Mouse (Mus musculus): Measurements from ENCODE around the gene Vmn1r1. TPM values are rescaled to one million over a fixed set of nuclear protein-coding genes. Genes with fewer than 3 reads are reported as not detected.

Gene Vmn1r1
- total RNA-seq (2023; ENCODE audit: inconsistent age): not detected in 4 replicates

DNA sequence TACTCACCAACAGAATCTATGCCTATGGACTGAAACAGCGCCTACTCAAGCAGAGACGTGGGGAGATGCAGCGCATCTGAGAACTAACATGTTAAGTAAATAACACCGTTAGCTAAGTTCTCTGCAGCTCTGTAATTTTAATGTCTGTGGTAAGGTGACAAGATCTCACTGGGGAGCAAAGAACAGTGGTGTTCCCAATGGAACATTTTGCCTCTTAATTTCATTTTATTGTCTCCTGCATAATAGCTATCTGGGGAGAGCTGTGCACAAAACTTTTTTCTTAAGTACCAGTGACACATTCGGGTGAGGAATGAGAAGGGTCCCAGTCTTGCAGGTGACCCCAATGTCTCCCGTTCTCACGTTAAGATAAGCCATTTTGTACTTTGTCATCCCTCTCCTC is at the start of gene Vmn1r1:
Gene Vmn1r1 (minus strand): TSS at position 101 of the 400 bp plus-strand sequence.

DNA sequence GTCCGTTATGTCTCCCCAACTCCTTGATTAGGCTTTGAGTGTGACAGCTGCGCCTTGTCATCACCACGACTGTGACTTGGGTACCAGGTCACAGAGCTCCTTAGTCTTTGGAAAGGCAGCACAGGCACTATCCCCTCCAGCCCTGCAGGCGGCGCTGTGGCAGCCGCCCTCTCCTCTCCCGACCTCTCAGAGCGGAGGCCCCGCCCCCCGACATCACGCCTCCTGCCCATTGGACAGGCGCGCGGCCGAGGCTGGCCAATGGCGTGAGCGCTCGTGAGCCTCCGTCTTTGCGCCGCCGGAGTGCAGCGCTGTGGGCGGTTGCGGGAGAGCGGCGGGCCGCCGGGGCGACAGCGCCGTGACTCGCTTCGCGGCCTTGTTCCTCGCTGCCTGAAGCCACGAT is 39.8 kb downstream of the Vmn1r1 start, which contains the start of gene Srp9:
Gene Srp9 (plus strand): TSS at position 232 of the 400 bp plus-strand sequence.

Other genes with a start within 250 kb of the Vmn1r1 start
- 0.21 to 0.26 TPM (median 0.22 TPM) in 3 of 4 replicates, not detected in the other for gene Enah, start 144.5 kb downstream of the Vmn1r1 start, total RNA-seq (2023; ENCODE audit: inconsistent age)
- 51.4 to 61.2 TPM (median 55.2 TPM) in 4 replicates for gene Srp9, start 39.7 kb downstream of the Vmn1r1 start, total RNA-seq (2023; ENCODE audit: inconsistent age)
- 58.0 to 68.1 TPM (median 60.8 TPM) in 4 replicates for gene Degs1, start 118.3 kb upstream of the Vmn1r1 start, total RNA-seq (2023; ENCODE audit: inconsistent age)
- 23.6 to 36.1 TPM (median 26.7 TPM) in 4 replicates for gene Fbxo28, start 177.1 kb upstream of the Vmn1r1 start, total RNA-seq (2023; ENCODE audit: inconsistent age)
- gene Trp53bp2, start 244.7 kb upstream of the Vmn1r1 start, total RNA-seq (2023; ENCODE audit: inconsistent age): 19.2 to 25.0 TPM (median 23.5 TPM) in 4 replicates